Mouse (Mus musculus) liver, postnatal 0 days (tissue): ENCODE results near the gene Kctd12. TPM values are rescaled to one million over a fixed set of nuclear protein-coding genes. Genes with fewer than 3 reads are reported as not detected.

ENCODE experiments used
- ATAC-seq: fragments of 200-750 bp; cut with Nextera tagmentation; 2 replicates; pipeline ENCODE4 v1.8.0; 2017; ENCODE audit warnings: mild to moderate bottlenecking, moderate library complexity
- DNase-seq: peaks from one replicate; pipeline ENCODE4 v3.0.0-alpha.2; 2016
- H3K27ac ChIP-seq: fragments of 300-500 bp; sonication (generic); 2 replicates; pipeline ENCODE4 v1.5.1; 2014; ENCODE audit warnings: antibody characterized with exemption, moderate library complexity, mild to moderate bottlenecking, low read depth
- H3K27me3 ChIP-seq: fragments of 300-500 bp; sonication (generic); 2 replicates; pipeline ENCODE4 v1.6.1; 2014; ENCODE audit warnings: low read length, control low read depth, mixed read lengths; ENCODE audit not compliant: insufficient read depth
- H3K36me3 ChIP-seq: fragments of 300-500 bp; sonication (generic); replicated peaks from 2 replicates; pipeline ENCODE4 v1.6.1; 2014; ENCODE audit warnings: mild to moderate bottlenecking, control low read depth, low read length, moderate library complexity, mixed read lengths; ENCODE audit not compliant: insufficient read depth
- H3K4me1 ChIP-seq: fragments of 300-500 bp; sonication (generic); 2 replicates; pipeline ENCODE4 v1.6.1; 2014; ENCODE audit warnings: antibody characterized with exemption, mild to moderate bottlenecking, control low read depth; ENCODE audit not compliant: insufficient read depth
- H3K4me2 ChIP-seq: fragments of 300-500 bp; sonication (generic); 2 replicates; pipeline ENCODE4 v1.6.1; 2014; ENCODE audit warnings: low read depth, mild to moderate bottlenecking, low read length, moderate library complexity, mixed read lengths
- H3K4me3 ChIP-seq: fragments of 300-500 bp; sonication (generic); 2 replicates; pipeline ENCODE4 v1.5.1; 2014; ENCODE audit warnings: low read depth, low read length
- H3K9ac ChIP-seq: fragments of 300-500 bp; sonication (generic); replicated peaks from 2 replicates; pipeline ENCODE4 v1.6.1; 2014; ENCODE audit warnings: mild to moderate bottlenecking, moderate library complexity
- H3K9me3 ChIP-seq: fragments of 300-500 bp; sonication (generic); 2 replicates; pipeline ENCODE4 v1.6.1; 2016; ENCODE audit warnings: mild to moderate bottlenecking, control low read depth, low read length, mixed read lengths
- CTCF ChIP-seq: sonication (generic); IDR thresholded peaks from 2 replicates; pipeline ENCODE4 v1.5.1; 2016; ENCODE audit warnings: antibody characterized with exemption, low read depth
- EP300 ChIP-seq: IDR thresholded peaks from 2 replicates; pipeline ENCODE4 v1.6.1; 2016; ENCODE audit warnings: antibody characterized with exemption, low read depth, mild to moderate bottlenecking
- WGBS: fragments of 180-500 bp; shearing (Covaris S2); extraction: QIAGEN DNeasy Blood & Tissue Kit; methylation state at CpG from one replicate; pipeline ENCODE4 v1.1.7; 2014; ENCODE audit not compliant: insufficient replicate concordance; 5-methylcytosine and 5-hydroxymethylcytosine counted together
- microRNA-seq: library from miRNA; unstranded; fragments of <30 nt; microRNA quantifications from one replicate; pipeline ENCODE4, GENCODE M21; 2016
- polyA plus RNA-seq: library from polyadenylated mRNA; unstranded; fragments of >200 nt; fragmentation: Nextera tagmentation; extraction: Ambion mirVana; gene quantifications from 2 replicates; pipeline ENCODE4 v1.2.1, GENCODE M21; 2015

The Kctd12 gene
- polyA plus RNA-seq, 1 experiment from 2014 or later, result 3.4 TPM

DNA sequence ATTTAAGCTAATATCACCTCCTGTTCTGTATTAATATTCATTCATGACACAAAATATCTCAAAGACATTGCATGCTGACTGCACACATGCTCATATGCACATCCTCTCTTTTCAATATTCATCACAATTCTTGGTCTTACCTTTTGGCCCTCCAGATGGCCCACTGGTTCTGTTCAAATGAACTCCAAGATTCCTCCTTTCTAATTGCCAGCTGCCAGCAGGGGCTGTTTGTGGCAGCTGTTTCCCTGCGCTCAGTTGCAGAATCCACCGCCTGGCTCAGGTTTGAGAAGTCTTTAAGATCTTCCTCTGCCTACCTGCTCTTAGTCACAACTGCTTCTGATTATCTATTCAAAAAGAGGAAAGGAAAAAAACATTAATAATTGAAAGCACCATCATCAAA lies 34.6 kb downstream of the Kctd12 start:
- Histone ChIP-seq H3K27ac (no peak overlapping the region), H3K9me3 (no peaks in the 10 kb centered on the region), H3K9ac (no peak overlapping the region), H3K4me1 (no peaks in the 10 kb centered on the region), H3K4me2 (no peak overlapping the region), H3K27me3 (no peaks in the 10 kb centered on the region), H3K36me3 (no peaks in the 10 kb centered on the region), H3K4me3 (no peak overlapping the region)
- ATAC-seq (no peak), DNase-seq (no peak)
- TF ChIP-seq EP300 (no peak), CTCF (no peak)
- WGBS, result 76% methylated on average over 2 of the region's 2 CpGs

DNA sequence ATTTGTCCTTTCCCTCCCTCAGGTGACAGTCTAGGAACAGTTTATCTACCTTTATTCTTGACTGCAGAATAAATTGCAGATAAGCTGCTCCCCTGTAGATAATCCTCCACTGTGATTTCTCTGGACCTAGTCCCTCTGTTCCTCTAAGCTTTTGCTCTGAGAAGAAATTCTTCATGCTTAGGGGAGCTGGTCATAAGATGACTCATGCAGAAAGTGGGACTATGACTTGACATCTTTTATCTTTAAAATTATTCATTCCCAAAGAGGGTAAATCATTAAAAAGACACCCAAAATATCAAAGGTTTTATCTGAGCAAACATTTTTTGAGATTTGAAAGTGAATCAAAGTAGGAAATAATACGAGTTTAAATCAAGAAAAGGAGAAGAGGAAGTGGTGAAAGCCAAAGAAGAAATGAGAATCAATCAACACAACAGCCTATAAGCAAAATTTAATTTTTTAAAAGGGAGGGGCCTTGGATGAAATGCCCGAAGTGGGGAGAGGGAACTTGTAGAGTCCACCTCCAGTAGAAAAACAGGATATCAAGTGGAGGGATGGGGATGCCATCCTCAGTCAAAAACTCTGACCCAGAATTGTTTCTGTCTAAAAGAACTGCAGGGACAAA lies 40.1 kb downstream of the Kctd12 start:
- Histone ChIP-seq H3K4me2 (no peak overlapping the region), H3K27me3 (no peaks in the 10 kb centered on the region), H3K9me3 (no peaks in the 10 kb centered on the region), H3K4me1 (no peaks in the 10 kb centered on the region), H3K4me3 (no peak overlapping the region), H3K36me3 (no peaks in the 10 kb centered on the region), H3K9ac (no peak overlapping the region), H3K27ac (no peak overlapping the region)
- WGBS, result 33% methylated on average over 2 of the region's 2 CpGs
- TF ChIP-seq CTCF, result no peak
- no peak for TF ChIP-seq EP300
- no peak for ATAC-seq
- no peak for DNase-seq

DNA sequence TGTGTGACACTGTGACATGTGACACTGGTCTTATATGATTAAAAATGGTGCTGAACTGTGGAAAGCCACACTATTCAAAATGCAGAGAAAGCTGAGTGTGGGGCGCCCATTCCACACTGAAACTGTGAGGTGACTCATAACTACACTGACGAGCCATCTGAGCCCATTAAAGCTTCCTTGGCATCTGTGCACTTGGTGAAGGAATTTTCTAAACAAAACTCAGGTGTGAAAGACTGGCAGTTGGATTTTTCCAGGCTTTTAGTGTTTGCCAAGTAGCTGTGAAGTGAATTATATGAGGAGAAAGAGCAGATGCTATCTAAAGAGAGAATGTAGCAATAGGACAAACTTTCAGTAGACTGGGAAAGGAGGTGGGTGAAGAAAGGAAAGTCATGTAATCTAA lies 47.6 kb downstream of the Kctd12 start:
- DNase-seq (no peak), ATAC-seq (no peak)
- 64% methylated on average over 2 of the region's 2 CpGs for WGBS
- H3K4me1 ChIP-seq, result no peaks in the 10 kb centered on the region
- no peaks in the 10 kb centered on the region for H3K9me3 ChIP-seq
- no peak overlapping the region for H3K4me2 ChIP-seq
- H3K27ac ChIP-seq, result no peak overlapping the region
- no peak overlapping the region for H3K9ac ChIP-seq
- no peaks in the 10 kb centered on the region for H3K36me3 ChIP-seq
- H3K27me3 ChIP-seq, result no peaks in the 10 kb centered on the region
- no peak for TF ChIP-seq CTCF
- no peak for TF ChIP-seq EP300
- no peak overlapping the region for H3K4me3 ChIP-seq

DNA sequence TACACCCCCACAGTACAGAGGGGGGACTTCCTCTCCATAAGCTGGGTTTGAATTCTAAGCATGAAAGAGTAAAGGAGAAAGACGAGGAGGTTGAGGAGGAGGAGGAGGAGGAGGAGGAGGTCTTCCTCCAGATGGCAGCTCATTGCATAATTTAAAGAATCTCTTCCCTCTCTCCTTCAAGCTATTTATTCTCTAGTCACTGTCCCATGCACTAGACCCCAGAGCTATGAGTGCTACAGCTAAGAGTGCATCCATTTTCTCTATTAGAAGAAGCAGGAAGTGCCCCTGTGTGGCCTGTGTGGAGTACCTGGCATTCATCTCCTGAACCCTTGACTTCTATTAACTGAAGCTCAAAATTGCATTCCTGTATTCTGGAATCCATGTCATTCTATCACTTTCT lies 51.5 kb downstream of the Kctd12 start:
- no peaks in the 10 kb centered on the region for H3K27me3 ChIP-seq
- no peak for DNase-seq
- no peak overlapping the region for H3K27ac ChIP-seq
- H3K4me3 ChIP-seq, result no peak overlapping the region
- H3K9me3 ChIP-seq, result no peaks in the 10 kb centered on the region
- no peak for ATAC-seq
- no peaks in the 10 kb centered on the region for H3K36me3 ChIP-seq
- 56% methylated on average over 1 of the region's 1 CpGs for WGBS
- H3K4me1 ChIP-seq, result no peaks in the 10 kb centered on the region
- no peak for TF ChIP-seq EP300
- no peak for TF ChIP-seq CTCF
- no peak overlapping the region for H3K9ac ChIP-seq
- no peak overlapping the region for H3K4me2 ChIP-seq

DNA sequence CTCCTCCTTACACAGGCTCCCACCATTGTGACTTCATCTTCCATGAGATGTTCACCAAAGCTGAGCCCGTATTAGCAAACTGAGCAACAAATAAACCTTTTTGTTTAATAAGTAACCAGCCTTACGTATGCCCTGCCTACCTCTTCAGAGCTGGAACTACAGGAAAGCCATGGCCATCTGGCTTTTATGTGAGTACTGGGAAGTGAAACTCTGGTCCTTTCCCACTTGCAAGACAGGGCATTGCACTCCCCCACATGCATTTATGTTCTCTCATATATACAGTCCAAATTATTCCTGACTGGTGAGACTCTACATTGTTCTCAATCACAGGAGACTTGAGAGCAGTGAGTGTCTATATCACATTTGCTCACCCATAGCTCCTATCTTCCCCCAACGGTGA lies 52.9 kb downstream of the Kctd12 start:
- H3K9ac ChIP-seq, result no peak overlapping the region
- TF ChIP-seq CTCF (no peak), EP300 (no peak)
- H3K4me2 ChIP-seq, result no peak overlapping the region
- 0 out of 2 replicates have a peak, but pooled peaks cover 2% of the 10 kb centered on the region for H3K4me1 ChIP-seq
- H3K36me3 ChIP-seq, result no peaks in the 10 kb centered on the region
- ATAC-seq (no peak), DNase-seq (no peak)
- H3K9me3 ChIP-seq, result no peaks in the 10 kb centered on the region
- 59% methylated on average over 3 of the region's 3 CpGs for WGBS
- no peak overlapping the region for H3K27ac ChIP-seq
- H3K27me3 ChIP-seq, result no peaks in the 10 kb centered on the region
- H3K4me3 ChIP-seq, result no peak overlapping the region

DNA sequence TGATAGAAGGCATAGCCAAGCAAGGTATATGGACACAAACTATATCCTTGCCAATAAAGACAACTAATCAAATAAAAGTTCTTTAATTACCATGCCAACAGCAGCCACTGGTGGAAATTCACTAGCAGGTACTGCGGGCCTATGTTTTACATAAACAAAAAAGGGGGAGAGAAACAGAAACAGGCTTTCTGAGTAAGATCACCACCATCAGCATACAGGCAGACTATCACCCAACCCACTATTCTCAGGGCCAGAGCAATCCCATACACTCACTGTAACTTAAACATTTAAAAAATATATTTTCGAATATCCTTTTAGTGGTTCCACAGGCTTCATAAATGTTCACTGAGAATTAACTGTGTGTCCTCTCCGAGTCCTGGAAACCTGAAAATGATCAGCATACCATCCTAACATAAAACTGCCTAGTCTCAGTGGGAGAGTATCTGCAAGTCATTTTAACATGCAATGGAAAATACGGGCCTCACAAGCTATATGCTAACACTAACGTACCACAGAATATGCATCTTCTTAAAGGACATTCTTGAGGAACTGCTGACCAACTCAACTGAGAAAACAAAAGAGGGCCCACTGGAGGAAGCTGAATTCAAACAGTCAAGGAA lies 54.5 kb downstream of the Kctd12 start:
- 71% methylated on average over 5 of the region's 5 CpGs for WGBS
- DNase-seq, result no peak
- H3K9ac ChIP-seq, result no peak overlapping the region
- TF ChIP-seq CTCF (no peak), EP300 (no peak)
- H3K4me2 ChIP-seq, result no peak overlapping the region
- H3K9me3 ChIP-seq, result no peaks in the 10 kb centered on the region
- H3K4me3 ChIP-seq, result no peak overlapping the region
- no peak overlapping the region for H3K27ac ChIP-seq
- H3K27me3 ChIP-seq, result no peaks in the 10 kb centered on the region
- ATAC-seq, result no peak
- 0 out of 2 replicates have a peak, but pooled peaks cover 2% of the 10 kb centered on the region for H3K4me1 ChIP-seq
- H3K36me3 ChIP-seq, result no peaks in the 10 kb centered on the region

Small RNA genes lying within 50 kb of the gene (microRNA-seq; reads per million reads assigned to microRNA genes)
- 2.4 reads per million for gene Mir5130

Other genes with a start within 250 kb of the Kctd12 start
- 0.09 TPM in 1 of 2 replicates, not detected in the other for gene Acod1, start 64.3 kb upstream of the Kctd12 start, polyA plus RNA-seq
- gene Cln5, start 87.6 kb upstream of the Kctd12 start, polyA plus RNA-seq, result 14.2 and 15.2 TPM in 2 replicates
- 10.2 and 10.7 TPM in 2 replicates for gene Fbxl3, start 116.9 kb upstream of the Kctd12 start, polyA plus RNA-seq